Mouse (Mus musculus) gastrocnemius, postnatal 4 days (tissue): Measurements from ENCODE around the gene Pdlim5. TPM values are rescaled to one million over a fixed set of nuclear protein-coding genes. Genes with fewer than 3 reads are reported as not detected.

ENCODE experiments used
- DNase-seq, 2 experiments: peaks; one replicate each; pipeline ENCODE4 v3.0.0; 2021 to 2022; ENCODE audit warnings: low spot score in 2 of 2, mixed read lengths in 2 of 2
- total RNA-seq, 2 experiments: library from RNA; stranded (reverse); gene quantifications; 2 replicates each; pipeline ENCODE4 v1.2.3; 2021

Pdlim5 gene
- total RNA-seq, 2 experiments from 2014 or later: 353 to 367 TPM

DNA sequence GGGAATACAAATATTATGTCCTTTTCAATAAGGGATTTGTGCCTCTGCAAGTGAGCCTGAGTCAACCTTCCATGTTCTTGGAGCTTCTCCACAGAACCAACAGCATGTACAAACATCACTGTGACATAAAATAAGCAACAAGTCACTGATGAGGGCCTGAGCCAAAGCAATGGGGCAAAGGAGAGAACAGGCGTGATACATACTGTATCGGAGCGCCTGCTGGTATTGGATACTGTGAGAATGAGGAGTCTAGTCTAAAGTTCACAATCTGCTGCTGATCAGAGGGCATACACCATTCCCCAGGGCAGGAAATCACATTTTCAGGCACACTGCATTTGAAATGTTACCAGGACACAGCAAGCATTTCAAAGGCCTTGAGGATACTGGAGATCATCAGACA, 119.0 kb downstream of the Pdlim5 start:
- no peak for DNase-seq

DNA sequence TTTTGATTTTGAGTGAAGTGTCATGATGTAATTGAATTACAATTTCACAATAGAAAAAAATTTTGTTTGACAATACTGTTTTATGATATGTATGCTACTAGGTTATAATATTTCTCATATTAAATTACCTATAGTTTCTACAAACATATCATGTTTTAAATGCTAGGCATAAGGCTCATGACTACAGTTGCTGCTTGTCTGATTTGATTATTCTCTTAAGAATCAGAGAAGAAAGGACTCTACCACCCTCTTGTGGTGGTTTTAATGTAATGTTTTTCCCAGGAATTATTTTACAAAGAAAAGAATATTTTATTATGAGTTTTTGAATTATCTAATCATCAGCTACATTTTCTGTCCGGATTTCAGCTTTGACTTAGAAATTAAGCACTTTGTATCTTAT, 120.5 kb downstream of the Pdlim5 start:
- no peak for DNase-seq

- no peak for DNase-seq
Observed at GRCm38 (mm10) chr3:142274451-142274850, 121.0 kb downstream of the Pdlim5 start.

DNA sequence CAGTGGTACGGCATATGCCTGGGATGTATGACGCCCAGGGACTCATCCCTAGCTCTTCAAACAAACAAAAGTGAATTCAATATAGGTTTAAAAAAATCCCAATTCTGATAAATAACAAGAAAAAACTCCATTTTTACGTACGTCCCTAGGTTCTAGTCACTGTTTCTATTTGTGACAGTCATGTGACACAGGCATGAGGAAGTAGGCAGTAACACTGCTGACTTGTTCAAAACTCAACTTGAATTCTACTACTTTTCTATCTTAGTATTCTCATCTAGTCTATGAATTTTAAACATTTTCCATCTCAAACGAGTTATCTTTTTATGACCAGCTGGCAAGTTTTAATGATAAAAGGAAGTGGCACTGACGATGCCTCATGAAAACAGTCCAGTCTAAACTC, 122.2 kb downstream of the Pdlim5 start:
- no peak for DNase-seq

DNA sequence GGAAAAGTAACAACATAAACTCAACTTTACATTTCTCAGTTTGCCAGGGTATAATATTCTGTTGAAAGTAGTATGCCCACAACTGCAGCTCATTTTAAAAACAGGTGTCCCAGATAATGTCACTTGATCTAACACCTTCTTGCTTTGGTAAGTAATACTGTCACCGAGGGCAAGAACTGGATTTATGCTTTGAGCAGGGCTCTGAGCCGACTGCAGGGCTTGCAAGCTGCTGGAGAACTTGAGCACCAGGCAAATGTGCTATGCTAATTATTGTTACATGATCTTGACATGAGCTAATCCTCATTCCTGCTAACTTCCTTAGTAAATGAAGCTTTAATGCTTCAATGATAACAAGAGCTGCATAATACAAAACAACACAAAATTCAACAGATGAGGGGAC, 139.1 kb downstream of the Pdlim5 start:
- no peak for DNase-seq

- DNase-seq: no peak
Observed at GRCm38 (mm10) chr3:142252086-142252485, 143.4 kb downstream of the Pdlim5 start.

DNA sequence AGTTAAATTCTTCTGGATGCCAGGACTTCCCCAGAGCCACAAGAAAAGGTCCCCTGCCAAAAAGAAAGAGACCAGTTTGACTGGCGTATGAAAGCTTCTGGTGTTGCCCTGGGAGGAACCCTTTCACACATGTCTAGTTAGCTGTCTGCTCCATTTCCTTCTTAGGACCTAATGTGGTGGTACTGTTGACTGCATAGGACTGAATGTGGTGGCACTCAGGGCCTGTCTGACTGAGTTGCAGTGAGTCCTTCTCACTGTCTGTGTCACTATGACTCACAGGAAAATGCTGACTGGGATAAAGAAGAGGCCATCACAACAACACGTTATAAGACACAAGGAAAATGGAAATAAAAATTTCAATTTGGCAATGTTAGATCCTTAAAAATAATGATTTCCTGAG, 146.0 kb downstream of the Pdlim5 start:
- DNase-seq: no peak

DNA sequence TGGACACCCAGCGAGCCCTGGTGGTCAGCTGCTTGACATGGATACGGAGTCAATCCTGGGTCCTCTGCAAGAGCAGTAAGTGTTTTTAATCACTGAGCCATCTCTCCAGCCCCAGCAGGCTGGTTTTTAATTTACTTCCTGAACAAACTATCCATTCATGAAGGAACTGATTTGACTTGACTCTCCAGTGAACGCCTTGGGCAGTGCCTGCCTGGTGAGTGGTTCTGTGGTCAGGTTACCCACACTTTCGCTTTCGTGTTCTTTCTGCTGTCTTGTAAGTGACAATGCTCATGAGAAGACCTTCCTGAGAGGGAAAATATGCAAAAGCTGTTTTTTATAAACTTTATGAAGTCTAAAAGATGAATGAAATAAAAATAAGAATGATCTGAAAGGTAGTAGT, 152.2 kb downstream of the Pdlim5 start:
- DNase-seq: no peak

- DNase-seq: no peak
Observed at GRCm38 (mm10) chr3:142239298-142239697, 156.2 kb downstream of the Pdlim5 start.

DNA sequence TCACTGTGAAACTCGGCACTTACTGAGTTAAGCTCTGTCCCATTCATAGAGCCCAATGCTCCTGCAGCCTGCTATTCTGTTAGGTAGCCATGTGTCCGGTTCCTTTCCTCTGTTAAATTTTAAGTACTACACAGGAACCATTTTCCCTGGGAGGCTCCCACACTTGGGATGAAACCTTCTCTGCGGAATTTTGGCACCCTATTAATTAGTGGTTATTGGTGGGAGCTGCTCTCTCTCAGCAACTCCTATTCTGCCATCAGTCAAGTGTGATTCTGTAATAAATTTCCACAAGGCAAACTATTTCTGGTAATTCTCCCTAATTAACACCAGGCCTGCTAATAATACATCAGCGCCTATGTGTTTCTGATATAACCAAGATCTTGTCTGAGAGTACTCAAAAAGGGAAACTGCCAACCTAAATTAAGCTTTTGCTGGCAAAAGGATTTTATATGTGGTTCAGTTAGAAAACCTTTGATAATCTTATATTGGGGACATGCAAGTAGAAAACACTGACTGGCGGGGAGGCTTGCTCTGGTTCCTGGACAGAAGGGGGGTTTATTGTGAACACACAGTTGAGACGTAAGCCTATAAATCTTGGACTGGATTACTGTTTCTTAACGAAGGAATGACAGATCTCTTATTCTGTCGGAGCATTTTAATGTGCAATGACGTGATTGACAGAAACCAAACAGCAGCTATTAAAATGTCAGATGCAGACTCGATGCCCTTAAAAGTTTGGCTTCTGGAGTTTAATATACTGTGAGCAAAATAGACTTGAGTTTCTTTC, 157.0 kb downstream of the Pdlim5 start:
- DNase-seq: no peak

DNA sequence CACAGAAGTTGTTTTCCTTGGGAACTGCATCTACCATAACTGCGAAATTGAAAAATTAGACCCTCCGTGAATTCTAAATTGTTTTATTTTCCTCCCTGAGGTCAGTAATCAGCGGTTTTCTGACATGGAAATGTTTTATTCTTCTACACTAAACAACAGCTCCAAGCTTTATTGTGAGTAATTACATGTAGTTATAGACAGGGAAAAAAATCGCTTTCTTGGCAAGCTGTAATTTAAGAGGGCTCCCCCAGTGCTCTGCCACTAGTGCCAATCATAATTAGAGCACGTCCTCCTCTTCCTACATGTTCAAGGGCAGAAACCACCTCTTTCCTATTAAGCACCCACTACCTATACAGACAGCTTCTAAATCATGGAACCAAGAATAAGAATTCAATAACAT, 157.9 kb downstream of the Pdlim5 start:
- no peak for DNase-seq

GRCm38 (mm10) chr3:142233606-142234465, 161.7 kb downstream of the Pdlim5 start:
- no peak for DNase-seq

- DNase-seq: peak in 1 of 2 experiments; percentile 18
Observed at GRCm38 (mm10) chr3:142228665-142229064, 166.8 kb downstream of the Pdlim5 start.

DNA sequence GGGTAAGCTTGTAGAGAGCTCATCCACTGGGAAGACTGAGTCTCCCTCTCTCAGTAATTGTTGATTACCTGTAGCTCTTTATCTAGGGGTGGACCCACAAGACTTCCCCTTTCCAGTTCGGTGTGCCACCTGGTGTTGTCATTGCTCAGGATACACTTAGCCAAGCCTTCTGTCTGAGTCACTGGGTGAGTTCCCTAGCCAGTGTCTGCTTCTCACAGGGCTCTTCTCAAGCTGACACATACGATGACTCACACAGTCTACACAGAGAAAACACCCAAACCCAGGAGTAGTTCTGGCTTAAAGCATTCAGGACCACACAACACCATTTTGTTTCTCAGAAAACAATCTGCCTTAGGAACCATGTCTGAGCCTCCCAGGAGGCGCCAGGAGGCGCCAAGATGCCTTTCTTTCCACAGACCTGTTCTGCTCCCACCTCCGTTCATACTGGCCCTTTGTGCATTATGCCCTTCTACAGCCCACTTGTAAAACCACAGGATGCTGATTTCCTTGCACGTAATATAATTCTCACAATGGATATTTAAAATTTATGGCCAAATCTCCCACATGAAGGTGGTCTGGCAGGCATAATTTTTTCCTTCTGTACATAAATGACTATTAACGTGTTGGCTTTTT, 172.9 kb downstream of the Pdlim5 start:
- DNase-seq: no peak

DNA sequence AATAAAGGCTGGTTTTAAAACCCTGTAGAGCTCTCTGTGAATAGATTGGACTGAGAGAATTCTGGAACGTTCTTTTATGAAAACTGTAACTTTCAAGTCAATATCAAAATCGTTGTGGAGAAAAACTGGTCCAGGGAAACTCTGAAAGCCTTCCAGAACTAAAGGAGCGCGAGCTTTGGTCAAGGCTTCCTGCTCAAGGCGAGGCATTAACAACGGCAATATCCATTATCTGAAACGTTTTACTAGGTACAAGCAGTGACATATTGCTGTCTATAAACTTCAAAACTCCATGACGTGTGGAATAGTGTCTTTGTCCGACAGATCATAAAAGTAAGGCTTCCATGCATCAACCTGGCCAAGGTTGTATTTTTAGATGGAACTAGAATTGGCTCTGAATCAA, 175.6 kb downstream of the Pdlim5 start:
- DNase-seq: no peak

- DNase-seq: no peak
Observed at GRCm38 (mm10) chr3:142212821-142213220, 182.7 kb downstream of the Pdlim5 start.

DNA sequence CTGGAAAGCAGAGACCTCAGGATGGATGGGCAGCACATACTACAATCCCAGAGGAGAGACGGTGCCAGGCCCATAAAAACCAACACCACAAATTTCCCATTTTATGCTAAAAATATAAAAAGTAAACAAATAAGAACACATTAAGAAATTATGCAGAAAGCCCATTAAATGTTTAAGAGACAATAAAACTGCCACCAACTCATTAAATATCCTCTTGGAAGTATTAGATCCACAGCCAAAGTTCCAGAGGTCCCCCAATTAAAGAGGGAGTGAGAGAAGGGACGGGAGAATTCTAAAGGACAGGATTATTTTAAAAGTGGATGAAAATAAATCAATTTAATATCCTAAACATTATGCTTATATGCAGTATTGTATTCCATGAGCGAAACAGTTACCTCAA, 183.3 kb downstream of the Pdlim5 start:
- DNase-seq: no peak

- no peak for DNase-seq
Observed at GRCm38 (mm10) chr3:142209981-142210380, 185.5 kb downstream of the Pdlim5 start.

DNA sequence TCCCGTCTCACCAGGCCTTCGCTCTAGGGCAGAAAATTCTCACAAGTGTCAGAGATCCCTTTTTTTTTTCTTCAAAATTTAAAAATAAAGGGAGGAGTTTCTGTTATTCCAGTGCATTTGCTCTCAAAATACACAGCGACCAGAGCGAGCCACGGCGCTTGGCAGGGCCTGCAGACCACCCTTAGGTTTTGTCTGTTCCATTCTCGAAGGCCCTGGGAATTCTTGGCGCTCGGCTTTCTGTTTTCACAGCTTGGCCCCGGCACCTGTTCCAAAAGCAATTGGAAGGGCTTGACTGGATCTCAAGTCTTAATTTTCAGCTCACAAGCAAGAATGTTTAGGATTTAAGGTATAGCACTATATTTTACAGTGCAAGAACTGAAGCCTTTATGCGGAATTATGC, 186.4 kb downstream of the Pdlim5 start:
- no peak for DNase-seq

DNA sequence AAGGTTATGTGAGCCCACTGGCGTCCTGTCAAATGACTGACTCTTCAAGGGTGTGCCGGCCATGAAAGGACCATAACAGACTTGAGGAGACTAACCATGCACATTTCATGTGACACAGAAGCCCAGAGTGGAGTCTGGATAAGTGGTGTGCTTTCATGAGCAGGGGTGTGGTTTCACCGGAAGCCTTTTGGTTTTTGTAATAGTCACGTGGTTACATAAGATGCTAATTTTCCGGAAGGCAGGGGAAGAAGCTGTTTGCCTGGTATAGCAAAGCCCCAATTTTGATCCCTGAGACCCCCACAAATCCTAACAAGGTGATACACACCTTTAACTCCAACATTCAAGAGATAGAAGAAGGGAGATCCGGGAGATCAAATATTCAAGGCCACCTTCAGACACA, 188.0 kb downstream of the Pdlim5 start:
- no peak for DNase-seq

DNA sequence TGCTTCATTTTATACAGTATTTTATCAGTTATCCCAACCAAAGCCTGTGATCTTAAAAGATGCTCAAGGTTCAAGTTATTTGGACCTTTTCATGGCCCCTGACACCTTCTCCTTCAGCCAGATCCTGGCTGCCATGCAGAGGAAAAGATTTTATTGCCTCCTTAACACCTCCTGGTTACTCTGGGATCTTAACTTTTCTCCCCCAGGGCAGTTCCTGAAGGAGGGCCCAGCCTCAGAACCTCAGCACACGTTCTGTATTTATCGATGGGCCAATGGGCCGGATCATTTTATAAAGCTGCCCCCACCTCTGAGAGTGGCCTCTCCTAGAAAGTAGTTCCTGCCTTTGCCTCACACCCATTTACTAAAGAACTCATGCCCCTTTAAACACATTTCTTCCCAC, 189.2 kb downstream of the Pdlim5 start:
- no peak for DNase-seq

DNA sequence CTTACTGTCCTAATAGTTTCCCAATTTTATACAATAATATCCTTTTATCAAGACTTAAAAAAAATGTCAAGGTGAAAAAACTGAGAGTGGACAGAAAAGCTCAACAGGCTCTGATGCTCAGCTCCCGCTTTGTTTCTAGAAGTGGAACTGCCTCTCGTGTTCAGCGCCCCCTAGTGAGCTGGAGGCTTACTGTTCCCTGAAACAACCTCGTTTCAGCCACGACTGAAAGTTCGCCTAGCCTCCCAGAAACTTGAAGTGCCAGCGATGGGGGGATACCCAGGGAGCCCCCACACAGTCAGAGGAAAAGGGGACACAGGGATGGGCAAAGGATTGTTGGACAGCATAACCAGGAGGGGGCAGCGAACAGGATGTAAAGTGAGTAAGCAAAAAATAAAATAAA, 199.4 kb downstream of the Pdlim5 start:
- DNase-seq: no peak
